Mouse (Mus musculus): Measurements from ENCODE around the gene Duxbl3.

GRCm38 (mm10) chr14:26303111-26303510 is 45.3 kb downstream of the Duxbl3 start:
- TF ChIP-seq CTCF (IDR thresholded peaks at IDR 0.05; ENCODE audit: low read depth) (peak; percentile 84), EP300 (IDR thresholded peaks at IDR 0.05; ENCODE audit: low read depth) (no peak)

Measured in heart, postnatal 0 days (tissue).